Mouse (Mus musculus) layer of hippocampus, postnatal 36 days (tissue): Measurements from ENCODE around the gene Tmc5. TPM values are rescaled to one million over a fixed set of nuclear protein-coding genes. Genes with fewer than 3 reads are reported as not detected.

ENCODE experiments used
- DNase-seq, 2 experiments: peaks; one replicate each; pipeline ENCODE4 v3.0.0; 2022
- total RNA-seq, 2 experiments: library from RNA; stranded (reverse); gene quantifications; 2 replicates each; pipeline ENCODE4 v1.2.3; 2021

The Tmc5 gene
- under 1 TPM; 0.23 to 0.27 TPM for total RNA-seq

GRCm38 (mm10) chr7:118597201-118597600, at the start of gene Tmc5:
Tmc5 (plus strand) TSS chr7:118597297.
- DNase-seq = no peak

GRCm38 (mm10) chr7:118547451-118547850, 49.6 kb upstream of the Tmc5 start:
- DNase-seq = no peak

DNA sequence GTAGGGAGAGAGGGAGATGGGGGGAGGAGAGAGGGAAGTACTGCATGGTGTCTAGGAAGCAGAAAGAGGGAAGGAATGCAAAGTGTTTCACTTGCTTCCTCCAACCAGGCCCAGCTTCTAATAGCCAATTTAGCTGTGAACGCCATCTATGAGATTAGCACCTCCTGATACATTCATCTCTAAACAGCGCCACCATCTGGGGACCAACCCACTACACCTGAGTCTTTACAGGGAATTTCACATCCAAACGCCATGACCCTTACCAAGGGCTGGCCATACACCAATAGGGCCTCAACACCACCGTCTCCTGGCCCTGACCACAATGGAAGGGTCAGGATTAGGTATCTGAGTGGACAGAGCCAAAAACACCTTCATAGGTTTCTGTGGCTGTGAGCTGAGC, 43.2 kb upstream of the Tmc5 start:
- no peak for DNase-seq

DNA sequence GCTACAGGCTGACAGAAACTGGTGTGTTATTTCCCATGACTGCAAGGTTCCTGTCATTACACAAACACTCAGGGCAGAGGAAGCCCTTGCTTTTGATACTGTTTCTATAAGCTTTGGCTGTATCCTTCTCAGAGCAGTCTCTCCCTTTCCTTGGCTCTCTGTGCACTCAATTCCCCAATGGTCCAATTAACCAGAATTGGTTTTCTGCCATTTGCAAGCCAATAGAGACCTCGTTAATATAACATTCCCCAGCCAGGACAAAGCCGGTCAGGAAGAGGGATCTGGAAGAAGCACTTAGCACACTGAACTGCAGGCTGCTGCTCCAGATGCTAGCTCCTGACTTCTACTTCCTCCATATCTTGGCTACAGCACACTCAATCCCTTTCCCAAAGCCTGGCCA, 42.8 kb upstream of the Tmc5 start:
- DNase-seq = no peak

- DNase-seq = peak in 1 of 2 experiments; percentile 38
These were observed 28.0 kb upstream of the Tmc5 start for GRCm38 (mm10) chr7:118569121-118569543.

DNA sequence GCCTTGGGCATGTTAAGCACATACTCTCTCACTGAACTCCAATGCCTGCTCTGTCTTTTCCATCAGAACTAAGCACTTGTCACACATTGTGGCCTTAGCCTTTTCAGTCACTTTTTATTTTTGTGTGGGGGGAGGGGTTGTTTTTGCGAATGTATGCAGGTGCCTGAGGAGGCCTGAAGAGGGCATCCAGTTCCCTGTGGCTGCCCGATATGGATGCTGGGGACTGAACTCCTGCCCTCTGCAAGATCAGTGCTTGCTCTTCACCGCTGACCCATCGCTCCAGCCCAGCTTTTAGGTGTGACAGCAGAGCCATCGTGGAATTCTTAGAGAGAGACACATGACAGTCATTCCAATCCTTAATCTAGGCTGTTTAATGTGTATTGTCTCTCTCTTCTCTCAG, 25.7 kb upstream of the Tmc5 start:
- DNase-seq = no peak

GRCm38 (mm10) chr7:118572039-118572438, 25.1 kb upstream of the Tmc5 start:
- DNase-seq = no peak

- DNase-seq = no peak
These were observed 18.8 kb upstream of the Tmc5 start for GRCm38 (mm10) chr7:118578269-118578668.

GRCm38 (mm10) chr7:118579938-118580337, 17.2 kb upstream of the Tmc5 start:
- no peak for DNase-seq

DNA sequence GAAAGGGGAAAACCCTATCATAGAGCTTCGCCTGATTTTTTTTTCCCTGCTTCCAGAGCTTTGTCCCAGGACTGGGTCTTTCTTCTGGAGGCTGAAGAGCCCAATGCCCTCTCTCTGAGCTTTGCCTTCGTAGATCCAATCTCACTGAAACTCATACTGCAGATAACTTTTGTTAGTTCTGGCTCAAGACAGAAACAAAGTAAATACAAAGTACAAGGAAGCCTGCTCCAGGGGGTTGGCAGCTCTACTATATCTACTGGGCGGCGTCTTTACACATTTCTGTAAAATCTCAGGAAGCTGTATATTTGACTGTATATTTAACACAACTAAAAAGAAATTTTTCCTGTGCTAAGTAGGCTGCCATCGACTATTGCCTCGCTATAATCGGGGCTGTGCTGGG, 13.3 kb upstream of the Tmc5 start:
- DNase-seq = no peak

- peak; percentile 82 to 84 for DNase-seq
These were observed 12.7 kb upstream of the Tmc5 start, which contains the start of gene Tmc7 for GRCm38 (mm10) chr7:118584257-118584907. Tmc7 (minus strand) TSS chr7:118584736.

DNA sequence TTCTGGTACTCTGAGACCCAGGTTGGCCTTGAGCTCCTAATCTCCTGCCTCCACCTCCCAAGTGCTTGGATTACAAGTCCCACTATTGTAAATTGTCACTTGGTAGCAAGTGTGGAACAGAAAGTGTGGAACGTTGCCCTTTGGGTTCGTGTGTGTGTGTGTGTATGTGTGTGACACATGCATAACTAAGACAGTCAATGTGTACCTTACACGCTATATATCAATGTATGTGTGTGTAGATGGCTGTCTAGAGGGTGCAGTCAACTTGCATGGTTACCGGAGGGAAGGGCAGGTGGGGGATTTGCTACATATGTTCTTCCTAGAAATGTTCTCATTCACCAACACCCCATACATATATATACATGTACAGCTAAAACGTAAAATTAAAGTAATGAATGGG, 12.2 kb upstream of the Tmc5 start:
- DNase-seq = no peak

DNA sequence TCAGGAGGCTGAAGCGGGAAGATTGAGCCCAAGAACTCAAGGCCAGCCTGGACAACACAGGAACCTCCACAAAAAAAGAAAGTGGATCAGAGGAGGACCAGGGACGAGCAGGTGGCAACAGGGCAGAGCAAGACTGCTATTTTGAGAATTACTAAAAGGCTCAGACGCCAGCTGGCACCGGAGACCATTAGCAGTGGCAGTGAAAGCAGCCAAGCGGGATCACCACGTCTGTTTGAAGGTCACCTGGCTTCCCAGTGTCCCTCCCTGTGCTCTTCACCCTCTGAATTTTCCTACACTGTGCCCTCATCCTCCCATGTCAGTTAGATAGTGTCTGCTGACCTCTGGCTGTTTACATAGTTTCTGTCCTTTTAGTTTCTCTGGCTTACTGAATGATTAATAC, 11.2 kb upstream of the Tmc5 start:
- no peak for DNase-seq

- no peak for DNase-seq
These were observed 6.3 kb upstream of the Tmc5 start for GRCm38 (mm10) chr7:118590726-118591305.

DNA sequence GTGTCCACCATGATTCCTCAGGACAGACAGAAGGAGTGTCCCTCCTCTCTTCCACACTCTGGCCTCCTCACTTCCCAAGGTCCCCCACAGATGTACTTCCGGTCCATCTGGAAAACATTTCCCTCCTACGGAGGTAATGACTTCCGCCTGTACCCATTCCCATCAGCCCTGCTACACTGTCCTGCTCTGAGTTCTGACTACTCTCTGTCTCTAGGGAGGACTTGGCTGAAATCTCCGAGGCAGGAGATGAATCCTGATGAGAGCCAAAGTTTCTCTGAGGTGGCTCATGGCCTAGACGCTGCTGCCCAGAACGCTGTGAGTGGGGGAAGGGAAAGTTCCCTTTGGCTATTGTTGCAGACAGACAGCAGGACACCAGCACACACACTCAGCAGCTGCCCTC, 5.0 kb upstream of the Tmc5 start:
- DNase-seq = no peak

GRCm38 (mm10) chr7:118593567-118594407, 3.3 kb upstream of the Tmc5 start:
- DNase-seq = peak; percentile 71 to 72

- no peak for DNase-seq
These were observed 2.5 kb upstream of the Tmc5 start for GRCm38 (mm10) chr7:118594611-118595010.

GRCm38 (mm10) chr7:118595228-118595627, 1.9 kb upstream of the Tmc5 start:
- peak; percentile 88 to 91 for DNase-seq

GRCm38 (mm10) chr7:118596271-118596670, 826 bp upstream of the Tmc5 start:
- no peak for DNase-seq

DNA sequence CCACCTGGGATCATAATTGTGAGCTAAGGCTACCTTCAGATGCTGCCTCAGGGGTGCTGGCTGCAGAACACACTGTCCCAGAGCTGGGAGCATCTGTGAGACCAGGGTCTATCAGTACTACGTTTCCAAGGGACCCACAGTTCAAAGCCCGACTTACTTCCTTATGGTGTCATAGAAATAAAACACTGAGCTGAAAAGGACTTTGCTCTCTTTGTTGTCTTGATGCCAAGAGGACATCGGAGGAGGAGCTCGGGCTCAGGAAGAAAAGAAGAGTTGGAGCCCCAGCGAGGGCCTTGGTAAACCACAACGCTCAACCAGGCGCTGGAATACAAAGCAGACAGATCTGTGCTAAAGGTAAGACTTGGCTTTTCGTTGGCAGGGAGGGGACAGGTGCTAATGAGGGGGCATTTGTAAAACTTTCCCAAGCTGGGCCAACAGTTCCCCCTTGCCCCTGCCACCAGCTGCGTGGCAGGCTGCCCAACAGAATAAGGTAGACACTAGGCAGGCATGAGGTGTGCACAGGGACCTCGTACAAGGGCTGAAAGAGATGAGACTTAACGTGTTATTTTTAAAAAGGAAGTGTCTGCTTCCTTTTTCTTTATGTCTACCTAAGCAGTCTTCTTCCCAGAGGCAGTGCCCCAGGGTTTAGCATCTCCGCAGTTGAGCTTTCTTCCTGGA, 3.0 kb downstream of the Tmc5 start:
- DNase-seq = no peak

- no peak for DNase-seq
These were observed 7.7 kb downstream of the Tmc5 start for GRCm38 (mm10) chr7:118604842-118605241.

DNA sequence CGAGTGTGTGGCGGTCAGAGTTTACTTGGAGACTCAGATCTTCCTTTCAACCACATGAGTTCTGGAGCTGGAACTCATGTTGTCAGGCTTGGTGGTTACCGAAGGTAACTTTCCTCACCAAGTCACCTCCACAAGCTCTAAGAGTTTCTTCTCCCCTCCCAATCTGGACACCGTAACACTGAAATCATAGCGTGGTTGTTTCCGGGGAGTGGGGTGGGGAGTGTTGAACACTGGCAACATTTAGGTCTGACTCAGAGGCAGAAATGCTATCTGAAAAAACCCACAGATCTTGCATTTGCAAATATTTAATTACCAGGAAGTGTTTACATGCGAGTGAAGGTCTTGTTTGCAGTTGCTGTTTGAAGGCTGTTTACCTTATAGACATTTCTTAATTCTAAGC, 12.7 kb downstream of the Tmc5 start:
- no peak for DNase-seq

DNA sequence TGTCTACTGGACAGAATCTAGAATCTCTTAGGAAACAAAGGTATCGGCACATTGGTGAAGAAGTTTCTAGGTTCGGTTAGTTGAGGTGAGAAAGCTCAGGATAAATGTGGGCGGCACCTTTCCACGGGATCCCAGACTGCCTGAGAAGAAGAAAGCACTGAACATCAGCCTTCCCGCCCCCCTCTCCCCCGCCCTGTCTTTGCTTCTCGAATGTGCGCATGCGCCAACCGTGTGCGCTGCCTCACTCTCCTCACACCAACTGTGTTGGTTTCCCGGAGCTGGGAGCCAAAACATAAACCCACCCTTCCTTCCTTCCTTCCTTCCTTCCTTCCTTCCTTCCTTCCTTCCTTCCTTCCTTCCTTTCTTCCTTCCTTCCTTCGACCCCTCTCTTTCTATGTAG, 13.6 kb downstream of the Tmc5 start:
- DNase-seq = no peak
